Mouse (Mus musculus) yolk sac, embryonic 10.5 days (tissue): ENCODE data around the gene Jph4.

Source experiments
- DNase-seq: peaks from one replicate; pipeline ENCODE4 v3.0.0-alpha.2; 2017; ENCODE audit warnings: low spot score

The Jph4 gene

DNA sequence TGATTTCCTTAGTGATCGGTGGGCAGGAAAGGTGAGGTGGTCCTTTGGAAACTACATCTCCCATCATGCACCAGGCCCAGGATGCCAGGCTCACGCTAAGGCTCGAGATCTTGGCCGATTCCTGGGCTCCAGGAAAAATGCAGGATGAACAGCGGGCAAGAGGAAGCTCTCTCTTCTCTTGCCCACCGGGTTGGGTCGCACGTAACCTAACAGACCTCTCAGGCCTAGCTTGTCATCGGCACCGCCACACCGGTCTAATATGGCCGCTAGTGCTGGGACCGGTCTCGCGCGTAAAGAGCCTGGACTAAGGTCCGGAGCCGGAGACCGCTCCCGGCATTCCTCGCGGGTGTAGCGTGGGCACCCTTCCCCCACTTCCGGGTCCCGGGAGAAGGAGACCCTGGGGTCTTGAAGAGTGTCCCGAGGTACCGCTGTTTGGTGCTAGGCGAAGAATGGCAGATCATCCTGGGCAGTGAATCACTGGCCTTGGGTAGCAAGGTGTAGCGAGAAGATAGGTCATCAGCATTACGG is 22.0 kb downstream of the Jph4 start, which contains the start of gene Thtpa:
Gene Thtpa, plus strand, starts transcription at position 81 of the 528 bp plus-strand sequence.
- peak; percentile 88 for DNase-seq

GRCm38 (mm10) chr14:55093927-55094326 is 22.8 kb downstream of the Jph4 start:
- DNase-seq = no peak

- peak; percentile 95 for DNase-seq
These were observed 24.6 kb downstream of the Jph4 start, which contains the start of gene Zfhx2 for GRCm38 (mm10) chr14:55092011-55092577. Gene Zfhx2 (minus strand): TSS chr14:55092324.

- DNase-seq = peak; percentile 30
These were observed 25.4 kb downstream of the Jph4 start for GRCm38 (mm10) chr14:55091209-55091865.

- DNase-seq = no peak
These were observed 27.4 kb downstream of the Jph4 start for GRCm38 (mm10) chr14:55089199-55089947.

DNA sequence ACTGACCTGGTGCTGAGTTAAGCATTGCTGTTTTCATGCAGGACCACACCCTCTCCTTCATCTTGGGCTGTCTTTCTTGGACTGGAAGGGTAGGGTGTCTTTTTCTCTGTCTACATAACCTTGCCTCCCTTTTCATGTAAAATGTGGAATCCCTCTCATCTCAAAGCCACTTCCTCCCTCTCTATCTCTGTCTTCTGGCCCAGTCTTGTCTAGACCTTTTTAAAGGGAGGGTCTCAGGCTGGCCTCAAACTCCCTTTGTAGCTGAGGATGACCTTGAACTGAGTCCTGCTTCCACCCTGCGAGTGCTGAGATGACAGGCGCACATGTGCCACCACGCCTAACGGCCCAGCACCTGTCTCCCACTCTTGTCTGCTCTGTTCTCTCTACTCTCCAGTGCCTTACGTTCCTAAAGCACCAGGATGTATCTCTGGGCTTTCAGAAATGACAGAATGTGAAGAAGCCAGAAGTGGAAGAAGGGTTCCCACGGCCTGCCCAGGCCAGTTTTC is 30.7 kb downstream of the Jph4 start:
- DNase-seq = no peak

DNA sequence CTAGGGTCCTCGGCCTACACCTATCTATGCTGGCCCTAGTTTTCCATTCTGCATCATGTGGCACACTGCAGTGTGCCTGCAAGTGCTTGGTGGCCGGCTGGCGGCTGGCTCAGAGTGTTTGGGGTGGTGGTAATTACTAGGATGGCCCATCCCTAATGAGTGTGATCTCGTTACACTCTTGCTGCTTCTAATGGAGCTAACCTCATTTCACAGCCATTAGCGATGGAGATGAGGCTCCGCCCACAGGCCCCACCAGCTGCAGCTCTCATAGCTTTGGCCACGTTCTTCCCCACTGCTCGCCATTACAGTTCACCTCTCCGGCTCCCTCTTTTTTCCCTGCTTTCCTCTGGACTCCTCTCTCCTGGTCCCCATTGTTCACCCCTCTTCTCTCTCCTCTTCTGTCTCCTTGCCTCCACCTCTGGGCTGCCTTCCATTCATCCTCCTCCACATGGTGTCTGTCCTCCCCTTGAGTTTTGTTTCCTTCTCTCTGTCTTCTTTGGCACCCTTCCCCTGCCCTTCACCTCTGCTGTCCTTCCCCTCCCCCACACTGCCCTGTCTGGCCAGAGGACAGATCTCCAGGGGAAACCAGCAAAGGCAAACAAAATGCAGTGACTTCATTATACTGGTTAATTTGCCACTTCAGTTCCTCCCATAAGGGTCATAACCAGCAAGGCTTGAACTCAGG is 31.3 kb downstream of the Jph4 start:
- DNase-seq = no peak

DNA sequence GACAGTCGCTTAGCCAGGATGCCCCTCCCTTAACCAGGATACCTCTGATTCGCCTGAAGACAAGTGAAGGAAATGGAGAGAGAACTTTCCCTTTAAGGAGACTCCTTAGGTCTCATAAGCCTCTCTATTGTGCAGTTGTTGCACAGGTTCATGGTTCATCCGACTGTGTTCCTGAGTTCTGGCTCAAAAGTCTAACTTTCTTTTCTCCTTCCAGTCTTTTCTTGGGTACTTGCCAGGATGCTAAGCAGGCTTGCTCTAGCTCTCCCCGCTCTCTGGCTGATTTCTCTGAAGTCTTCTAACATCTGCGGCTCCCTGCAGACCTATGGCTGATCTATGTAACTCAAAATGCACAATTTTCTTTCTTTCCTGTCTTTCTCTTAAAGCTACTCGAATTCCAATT is 33.3 kb downstream of the Jph4 start:
- no peak for DNase-seq

GRCm38 (mm10) chr14:55081105-55081504 is 35.6 kb downstream of the Jph4 start:
- DNase-seq = no peak

DNA sequence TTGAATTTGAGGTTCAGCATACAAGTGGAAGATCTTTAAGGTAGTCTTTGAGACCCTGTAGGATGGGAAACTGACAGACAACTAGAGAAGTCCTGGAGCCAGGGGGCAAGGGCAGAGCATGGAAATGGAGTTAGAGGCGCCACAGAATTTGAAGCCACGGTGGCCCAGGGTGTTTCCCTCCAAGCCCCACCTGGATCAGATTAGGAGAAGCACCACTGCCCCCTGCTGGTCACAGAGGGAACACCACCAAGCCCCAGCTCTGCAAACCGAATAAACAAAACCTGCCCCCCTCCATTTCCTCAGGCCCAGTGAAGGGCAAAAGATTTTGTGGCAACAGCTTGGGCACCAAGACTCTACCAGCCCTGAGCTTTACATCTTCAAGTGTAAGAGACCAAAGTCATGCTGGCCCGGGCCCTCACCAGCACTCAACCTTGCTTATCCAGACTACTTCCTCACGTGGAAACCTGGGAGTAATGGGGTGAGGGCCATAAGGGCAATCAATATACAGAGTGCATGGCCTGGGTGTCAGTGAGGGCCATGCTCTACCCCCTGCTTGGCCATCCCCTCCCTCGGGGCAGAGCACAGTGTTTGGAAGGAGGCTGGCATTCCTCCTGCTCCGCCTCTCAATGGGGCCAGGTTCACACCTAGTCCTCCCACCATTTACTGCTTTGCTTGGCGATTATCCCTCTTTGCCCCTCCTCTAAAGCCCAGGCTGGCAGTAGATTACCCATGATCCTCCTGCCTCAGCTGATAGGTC is 37.3 kb downstream of the Jph4 start:
- peak; percentile 45 for DNase-seq

DNA sequence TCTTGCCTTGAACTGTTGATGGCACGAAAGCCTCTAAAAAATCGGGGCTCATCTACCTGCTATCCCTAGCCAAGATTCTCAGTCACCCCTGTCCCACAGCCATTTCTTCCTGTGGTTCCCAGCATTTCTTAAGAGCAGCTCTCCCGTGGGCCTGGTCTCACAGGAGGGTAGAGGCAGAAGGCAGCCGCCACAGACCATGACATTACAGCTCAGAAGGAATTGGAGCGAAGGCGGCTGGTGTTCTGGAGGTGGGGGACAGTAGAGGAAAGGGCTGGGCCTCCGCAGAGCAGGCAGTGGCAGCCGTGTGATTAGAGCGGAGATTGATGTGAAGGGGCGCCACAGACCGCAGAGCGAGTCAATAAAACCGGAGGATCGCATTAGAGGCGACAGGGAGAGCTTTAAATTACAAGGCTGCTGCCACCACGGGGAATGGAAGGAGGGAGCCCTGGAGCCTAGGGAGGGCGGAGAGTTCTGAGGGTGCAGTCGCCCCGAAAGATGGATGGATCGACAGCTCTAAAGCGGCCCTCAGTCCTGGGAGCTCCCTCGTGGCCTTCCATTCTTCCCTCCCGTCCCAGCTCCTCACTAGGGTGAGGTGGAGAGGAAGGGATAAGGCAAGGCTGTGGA is 38.3 kb downstream of the Jph4 start:
- DNase-seq = no peak

DNA sequence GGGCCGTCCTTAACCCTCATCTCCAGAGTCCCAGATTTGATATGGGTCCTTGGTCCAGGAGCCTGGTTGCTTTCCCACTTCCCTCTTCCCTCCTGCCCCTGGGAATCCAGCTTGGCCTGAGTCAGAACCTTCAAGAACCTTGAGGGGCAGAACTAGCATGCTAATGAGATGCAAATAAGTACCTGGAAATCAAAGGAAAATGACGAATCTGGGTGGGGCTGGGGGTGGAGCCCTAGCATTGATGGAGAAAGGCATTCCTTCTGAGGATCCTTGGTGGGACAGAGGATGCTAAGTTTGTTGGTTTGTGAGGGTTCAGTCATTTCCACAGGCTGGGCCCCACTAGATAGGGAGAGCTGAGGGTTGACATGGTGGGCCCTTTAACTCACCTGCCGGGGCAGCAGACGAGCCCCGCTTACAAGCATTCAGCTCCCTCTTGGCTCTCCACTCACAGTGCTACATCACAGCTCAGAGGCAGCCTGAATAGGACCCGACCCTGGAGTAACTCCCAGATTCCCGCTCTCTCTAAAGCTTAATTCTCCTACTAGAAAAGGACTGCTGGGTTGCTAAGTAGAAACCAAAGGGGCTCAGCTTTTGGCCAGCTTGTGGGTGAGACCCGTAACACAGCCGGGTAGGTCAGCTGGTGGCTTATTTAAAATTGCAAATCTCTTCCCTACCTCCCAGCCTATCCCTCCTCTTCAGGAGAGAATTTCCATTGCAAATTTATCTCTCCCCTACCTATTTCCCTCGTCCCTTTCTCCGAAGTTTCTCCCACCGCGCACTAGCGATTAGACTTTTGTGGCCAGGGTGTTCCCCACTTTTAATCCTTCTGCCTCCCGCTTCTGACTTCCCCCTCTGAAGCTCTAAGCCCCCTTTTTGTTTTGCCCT is 39.0 kb downstream of the Jph4 start:
- DNase-seq = no peak

DNA sequence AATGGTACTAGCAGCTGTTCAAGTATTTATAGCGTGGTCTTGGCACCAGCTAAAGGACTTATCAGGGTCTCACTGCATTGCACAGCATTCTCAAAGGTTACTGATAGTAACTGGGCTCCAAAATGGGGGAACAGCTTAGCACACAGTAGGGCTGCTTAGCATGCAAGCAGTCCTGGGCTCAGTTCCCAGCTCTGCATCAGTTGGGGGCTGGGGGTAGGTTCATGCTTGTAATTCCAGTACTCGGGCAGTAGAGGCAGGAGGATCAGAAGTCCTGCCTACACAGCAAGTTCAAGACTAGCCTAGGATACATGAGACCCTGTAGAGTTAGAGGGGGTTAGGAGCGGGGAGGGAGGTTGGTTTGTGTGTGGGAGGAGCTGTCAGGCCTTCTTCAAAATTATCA is 39.8 kb downstream of the Jph4 start:
- no peak for DNase-seq

GRCm38 (mm10) chr14:55076224-55076623 is 40.5 kb downstream of the Jph4 start:
- no peak for DNase-seq

DNA sequence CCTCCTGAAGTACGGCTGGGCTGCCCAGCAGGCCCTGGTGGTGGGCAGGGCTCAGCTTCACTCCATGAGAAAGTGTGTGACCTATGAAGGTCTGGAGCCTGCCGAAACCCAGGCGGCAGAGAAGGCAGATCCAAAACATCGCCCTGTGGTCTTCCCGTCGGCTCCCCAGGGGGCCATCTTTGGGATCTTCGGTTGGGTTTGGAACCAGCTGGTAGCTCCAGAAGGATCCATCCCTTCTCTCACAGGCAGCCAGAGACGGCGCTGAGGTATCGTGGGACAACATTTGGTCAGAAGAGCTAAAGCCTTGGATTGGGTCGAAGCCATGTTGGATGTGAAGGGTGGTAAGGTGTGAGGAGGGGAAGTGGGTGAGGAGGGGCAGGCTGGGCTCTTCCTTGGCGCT is 42.3 kb downstream of the Jph4 start:
- no peak for DNase-seq

GRCm38 (mm10) chr14:55071756-55072155 is 45.0 kb downstream of the Jph4 start:
- DNase-seq = no peak

- DNase-seq = no peak
These were observed 50.7 kb downstream of the Jph4 start for GRCm38 (mm10) chr14:55066042-55066441.

- no peak for DNase-seq
These were observed 51.3 kb downstream of the Jph4 start for GRCm38 (mm10) chr14:55065391-55065790.

DNA sequence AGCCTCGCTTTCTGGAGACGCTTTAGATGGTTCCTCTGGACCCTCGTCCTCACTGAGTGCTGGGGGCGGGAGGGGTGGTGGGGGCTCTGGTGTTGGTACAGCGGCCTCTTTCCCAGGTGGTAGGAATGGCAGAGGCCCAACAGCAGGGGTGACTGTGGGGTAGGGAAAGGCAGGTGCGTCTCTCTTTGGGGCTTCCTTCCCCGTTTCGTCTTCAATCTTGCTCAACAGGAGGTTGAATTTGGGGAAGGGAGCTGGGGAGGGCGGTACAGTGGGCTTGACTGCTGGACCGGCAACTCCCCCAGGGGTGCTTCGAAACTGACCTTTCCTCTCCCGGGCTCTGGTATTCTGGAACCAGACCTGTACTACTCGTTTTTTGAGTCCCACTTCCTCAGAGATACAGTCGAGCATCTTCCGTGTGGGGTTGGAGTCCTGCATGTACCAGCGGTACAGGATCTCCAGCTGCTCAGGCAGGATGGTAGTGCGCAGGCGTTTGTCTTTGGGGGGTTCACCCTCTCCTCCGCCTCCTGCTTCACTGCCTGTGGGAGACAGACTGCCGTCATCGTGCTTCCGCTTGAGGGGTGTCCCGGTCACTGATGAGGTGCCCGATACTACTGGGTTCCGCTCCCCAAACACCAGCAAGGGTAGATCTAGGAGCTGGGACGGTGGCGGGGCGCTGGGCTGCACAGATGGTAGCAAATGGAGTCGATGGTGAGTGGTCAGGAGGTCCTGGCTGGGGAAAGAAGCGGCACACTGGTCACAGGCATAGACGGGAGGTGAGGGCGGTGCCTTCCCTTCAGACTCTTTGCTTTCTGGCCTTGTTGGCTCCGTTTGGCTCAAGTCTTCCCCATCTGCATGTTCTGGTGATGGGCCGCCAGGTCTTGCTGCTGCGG is 52.0 kb downstream of the Jph4 start:
- DNase-seq = no peak
